Mouse (Mus musculus) kidney, adult 18-20 months (tissue): ENCODE results near the gene Maml3.

ENCODE experiments used
- DNase-seq: peaks from one replicate; pipeline ENCODE4 v3.0.0; 2021

Maml3 gene

GRCm38 (mm10) chr3:51729109-51729918, 375.6 kb downstream of the Maml3 start:
- no peak for DNase-seq

GRCm38 (mm10) chr3:51728456-51728855, 376.4 kb downstream of the Maml3 start:
- no peak for DNase-seq

- DNase-seq: no peak
These were observed 376.9 kb downstream of the Maml3 start for GRCm38 (mm10) chr3:51727968-51728367.

GRCm38 (mm10) chr3:51727487-51727886, 377.4 kb downstream of the Maml3 start:
- DNase-seq: no peak

GRCm38 (mm10) chr3:51726257-51726656, 378.6 kb downstream of the Maml3 start:
- no peak for DNase-seq

- DNase-seq: no peak
These were observed 384.9 kb downstream of the Maml3 start for GRCm38 (mm10) chr3:51719982-51720381.

- no peak for DNase-seq
These were observed 385.5 kb downstream of the Maml3 start for GRCm38 (mm10) chr3:51719373-51719772.

- DNase-seq: no peak
These were observed 387.0 kb downstream of the Maml3 start for GRCm38 (mm10) chr3:51717909-51718308.

- DNase-seq: no peak
These were observed 387.4 kb downstream of the Maml3 start for GRCm38 (mm10) chr3:51717455-51717854.

GRCm38 (mm10) chr3:51714469-51714868, 390.4 kb downstream of the Maml3 start:
- DNase-seq: no peak

GRCm38 (mm10) chr3:51713233-51713632, 391.6 kb downstream of the Maml3 start:
- DNase-seq: no peak

GRCm38 (mm10) chr3:51712382-51712781, 392.5 kb downstream of the Maml3 start:
- no peak for DNase-seq

- DNase-seq: peak; percentile 85
These were observed 396.0 kb downstream of the Maml3 start for GRCm38 (mm10) chr3:51708746-51709411.

GRCm38 (mm10) chr3:51708375-51708745, 396.5 kb downstream of the Maml3 start:
- DNase-seq: no peak

GRCm38 (mm10) chr3:51705220-51705619, 399.7 kb downstream of the Maml3 start:
- DNase-seq: no peak

GRCm38 (mm10) chr3:51703478-51703877, 401.4 kb downstream of the Maml3 start:
- no peak for DNase-seq

GRCm38 (mm10) chr3:51702701-51703286, 402.1 kb downstream of the Maml3 start:
- no peak for DNase-seq

- no peak for DNase-seq
These were observed 402.9 kb downstream of the Maml3 start for GRCm38 (mm10) chr3:51701950-51702349.

GRCm38 (mm10) chr3:51701281-51701751, 403.6 kb downstream of the Maml3 start:
- peak; percentile 63 for DNase-seq

- peak; percentile 16 for DNase-seq
These were observed 404.1 kb downstream of the Maml3 start for GRCm38 (mm10) chr3:51700731-51701280.

GRCm38 (mm10) chr3:51700123-51700522, 404.8 kb downstream of the Maml3 start:
- no peak for DNase-seq

- no peak for DNase-seq
These were observed 406.9 kb downstream of the Maml3 start for GRCm38 (mm10) chr3:51697931-51698330.

- DNase-seq: no peak
These were observed 409.2 kb downstream of the Maml3 start for GRCm38 (mm10) chr3:51695713-51696112.

- no peak for DNase-seq
These were observed 410.3 kb downstream of the Maml3 start for GRCm38 (mm10) chr3:51694576-51694975.
